Comparison of ENCODE assay signal across 14 mouse cellular contexts in genomic region chr5:52429731-52430480, GRCm38 (mm10).
"Had no signal": no experiment of that assay in that cellular context is flagged by ENCODE, and none has a peak within 500 bp of the region (broad histone marks: within the 10 kb centered on the region; RNA-seq: fewer than 3 reads in every experiment).

No protein-coding gene starts in this region.

- H3K4me2 ChIP-seq: limb, embryonic 12.5 days; midbrain, embryonic 12.5 days; stomach, embryonic 15.5 days had no signal

- H3K9ac ChIP-seq: limb, embryonic 12.5 days; liver, embryonic 14.5 days; midbrain, embryonic 12.5 days; stomach, embryonic 15.5 days had no signal

- ATAC-seq: intestine, postnatal 0 days had no signal

- H3K27me3 ChIP-seq: limb, embryonic 12.5 days; stomach, embryonic 15.5 days had no signal

- H3K36me3 ChIP-seq: limb, embryonic 12.5 days; midbrain, embryonic 12.5 days; stomach, embryonic 15.5 days had no signal

- H3K4me1 ChIP-seq: stomach, embryonic 15.5 days had no signal

- DNase-seq: liver; lung, adult 2 months; lung, postnatal 10 days; lung, postnatal 4 days; right cerebral cortex, postnatal 14 days; thymus, adult 2 months; thymus, postnatal 25 days had no signal

- H3K4me3 ChIP-seq: layer of hippocampus, adult 2 months; limb, embryonic 12.5 days; midbrain, embryonic 12.5 days; stomach, embryonic 15.5 days had no signal

- H3K9me3 ChIP-seq: limb, embryonic 12.5 days; midbrain, embryonic 12.5 days; stomach, embryonic 15.5 days had no signal

- H3K27ac ChIP-seq: kidney, postnatal 0 days; layer of hippocampus, adult 2 months; limb, embryonic 12.5 days; liver, embryonic 14.5 days; midbrain, embryonic 12.5 days; stomach, embryonic 15.5 days had no signal
